Mouse (Mus musculus): ENCODE results near the gene Pdlim5.

DNA sequence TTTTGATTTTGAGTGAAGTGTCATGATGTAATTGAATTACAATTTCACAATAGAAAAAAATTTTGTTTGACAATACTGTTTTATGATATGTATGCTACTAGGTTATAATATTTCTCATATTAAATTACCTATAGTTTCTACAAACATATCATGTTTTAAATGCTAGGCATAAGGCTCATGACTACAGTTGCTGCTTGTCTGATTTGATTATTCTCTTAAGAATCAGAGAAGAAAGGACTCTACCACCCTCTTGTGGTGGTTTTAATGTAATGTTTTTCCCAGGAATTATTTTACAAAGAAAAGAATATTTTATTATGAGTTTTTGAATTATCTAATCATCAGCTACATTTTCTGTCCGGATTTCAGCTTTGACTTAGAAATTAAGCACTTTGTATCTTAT lies 120.5 kb downstream of the Pdlim5 start:
- TF ChIP-seq GATA1 (IDR thresholded peaks at IDR 0.05; ENCODE audit: low read length) (no peak), TAL1 (IDR thresholded peaks at IDR 0.05; ENCODE audit: low read length) (no peak)

All from erythroblast, embryonic 14.5 days (primary cell).